Mouse (Mus musculus) liver, embryonic 14.5 days (tissue): Measurements from ENCODE around the gene Agtpbp1. TPM values are rescaled to one million over a fixed set of nuclear protein-coding genes. Genes with fewer than 3 reads are reported as not detected.

Experiments used
- ATAC-seq: fragments of 200-750 bp; cut with Nextera tagmentation; 2 replicates; pipeline ENCODE4 v1.8.0; 2017; ENCODE audit warnings: moderate number of reproducible peaks, mild to moderate bottlenecking, moderate library complexity; ENCODE audit not compliant: insufficient read depth
- DNase-seq, 3 experiments: peaks; one replicate each; pipeline ENCODE4 v3.0.0-alpha.2; 2012 to 2013; ENCODE audit warnings: low read depth in 3 of 3, low spot score in 3 of 3
- H3K27ac ChIP-seq: fragments of 300-500 bp; sonication (generic); 2 replicates; pipeline ENCODE4 v1.5.1; 2014; ENCODE audit warnings: moderate library complexity, mild to moderate bottlenecking, control low read depth, inconsistent platforms
- H3K27me3 ChIP-seq: fragments of 300-500 bp; sonication (generic); 2 replicates; pipeline ENCODE4 v1.6.1; 2014; ENCODE audit warnings: mild to moderate bottlenecking, low read length, moderate library complexity; ENCODE audit not compliant: control insufficient read depth, insufficient read depth
- H3K36me3 ChIP-seq: fragments of 300-500 bp; sonication (generic); replicated peaks from 2 replicates; pipeline ENCODE4 v1.6.1; 2014; ENCODE audit warnings: low read depth; ENCODE audit not compliant: control insufficient read depth, insufficient read depth
- H3K4me1 ChIP-seq, 2 experiments: fragments of 200-500 bp in 1 of 2; fragments of 300-500 bp in 1 of 2; sonication (generic) in 1 of 2; replicated peaks; 2 replicates each; pipeline ENCODE4 v1.6.1; 2012 to 2014; ENCODE audit warnings: antibody characterized with exemption in 1 of 2, inconsistent platforms in 1 of 2, low read length in 1 of 2; ENCODE audit not compliant: control insufficient read depth in 2 of 2, insufficient read depth in 2 of 2
- H3K4me2 ChIP-seq: fragments of 300-500 bp; sonication (generic); 2 replicates; pipeline ENCODE4 v1.6.1; 2014; ENCODE audit warnings: low read depth, mild to moderate bottlenecking, control low read depth, moderate library complexity
- H3K4me3 ChIP-seq, 2 experiments: fragments of 200-500 bp in 1 of 2; fragments of 300-500 bp in 1 of 2; sonication (generic) in 1 of 2; 2 replicates each; pipeline ENCODE4 v1.5.1; 2012 to 2014; ENCODE audit warnings: low read depth in 2 of 2, low read length in 2 of 2, mild to moderate bottlenecking in 2 of 2, control low read depth in 1 of 2, inconsistent platforms in 1 of 2, moderate library complexity in 1 of 2; ENCODE audit not compliant: insufficient read depth in 1 of 2
- H3K9ac ChIP-seq: fragments of 300-500 bp; sonication (generic); replicated peaks from 2 replicates; pipeline ENCODE4 v1.6.1; 2014; ENCODE audit warnings: mild to moderate bottlenecking, control low read depth, moderate library complexity
- H3K9me3 ChIP-seq: fragments of 300-500 bp; sonication (generic); 2 replicates; pipeline ENCODE4 v1.6.1; 2016; ENCODE audit warnings: low read length, mixed read lengths; ENCODE audit not compliant: control insufficient read depth
- CTCF ChIP-seq: IDR thresholded peaks from 2 replicates; pipeline ENCODE4 v1.5.1; 2016; ENCODE audit warnings: antibody characterized with exemption, low read depth, control low read depth
- EP300 ChIP-seq: IDR thresholded peaks from 2 replicates; pipeline ENCODE4 v1.6.1; 2016; ENCODE audit warnings: antibody characterized with exemption, low read depth
- WGBS: fragments of 180-500 bp; shearing (Covaris S2); extraction: QIAGEN DNeasy Blood & Tissue Kit; methylation state at CpG from one replicate; pipeline ENCODE4 v1.1.7; 2014; ENCODE audit not compliant: insufficient replicate concordance; 5-methylcytosine and 5-hydroxymethylcytosine counted together
- polyA plus RNA-seq, 2 experiments: library from polyadenylated mRNA; depleted of rRNA in 1 of 2; stranded (reverse) in 1 of 2; unstranded in 1 of 2; fragments of >200 nt; fragmentation: Nextera tagmentation in 1 of 2; extraction: Ambion mirVana in 1 of 2; gene quantifications; 2 replicates each; pipeline versions ENCODE4 v1.2.1 to v1.2.3; 2012 to 2014

Gene Agtpbp1
- polyA plus RNA-seq, 2 experiments = 4.8 to 10.3 TPM

DNA sequence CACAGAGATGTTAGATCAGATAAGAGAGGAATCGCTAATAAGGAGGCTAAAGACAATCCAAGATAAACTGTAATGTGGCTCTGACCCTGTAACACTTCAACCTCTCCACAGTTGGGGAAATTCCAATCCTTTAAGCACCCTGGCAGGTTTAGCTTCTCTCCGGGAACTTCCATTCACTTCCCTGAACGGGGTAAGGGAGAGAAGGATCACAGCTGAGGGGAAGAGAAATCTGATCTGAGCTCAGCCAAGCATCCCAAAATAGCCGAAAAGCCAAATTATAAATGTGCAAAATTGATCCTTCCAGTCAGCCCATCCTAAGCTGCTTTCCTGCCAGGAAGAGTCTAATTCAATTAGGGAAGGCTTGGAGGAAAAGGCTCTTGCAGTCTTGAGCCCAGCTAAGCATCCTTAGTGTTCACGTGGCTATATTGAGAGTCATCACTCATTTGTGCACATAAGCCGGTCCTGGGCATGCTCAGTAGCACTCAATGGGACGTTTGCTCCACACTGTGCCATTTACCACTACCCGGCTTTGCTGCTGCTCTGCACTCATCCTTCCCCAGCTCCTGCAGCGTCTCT, 19.0 kb downstream of the Agtpbp1 start:
- Histone ChIP-seq H3K36me3 (no peaks in the 10 kb centered on the region), H3K27me3 (no peaks in the 10 kb centered on the region; the same call in none of the 2 replicates), H3K4me2 (no peak overlapping the region), H3K4me3 (no peak overlapping the region), H3K9ac (no peak overlapping the region), H3K9me3 (no peaks in the 10 kb centered on the region), H3K4me1 (no peaks in the 10 kb centered on the region), H3K27ac (no peak overlapping the region)
- no peak for TF ChIP-seq EP300
- no peak for TF ChIP-seq CTCF
- DNase-seq (no peak), ATAC-seq (no peak)
- WGBS = 60% methylated on average over 9 of the region's 9 CpGs

DNA sequence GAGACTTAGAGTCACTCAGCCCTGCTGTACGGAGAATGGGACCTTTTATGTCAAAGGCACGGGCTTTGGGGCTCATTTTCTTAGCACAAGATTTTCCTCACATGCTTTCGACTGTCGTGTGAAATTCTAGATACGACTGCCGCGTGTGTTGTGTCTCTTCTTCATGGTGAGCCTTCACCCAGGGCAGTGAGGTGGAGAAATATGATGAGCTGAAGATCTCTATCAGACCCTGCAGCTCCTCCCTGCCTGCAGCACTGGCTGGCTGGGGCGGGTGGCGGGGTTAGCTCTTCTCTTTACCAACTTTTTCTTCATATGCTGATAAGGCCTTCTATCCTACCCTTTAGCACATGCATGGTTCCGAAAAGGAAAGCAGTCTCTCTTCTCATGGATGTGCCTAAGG, 20.1 kb downstream of the Agtpbp1 start:
- H3K36me3 ChIP-seq = no peaks in the 10 kb centered on the region
- no peak for ATAC-seq
- H3K9ac ChIP-seq = no peak overlapping the region
- H3K4me2 ChIP-seq = no peak overlapping the region
- DNase-seq = no peak
- no peaks in the 10 kb centered on the region; the same call in none of the 2 replicates for H3K27me3 ChIP-seq
- no peak overlapping the region for H3K27ac ChIP-seq
- no peak overlapping the region for H3K4me3 ChIP-seq
- 55% methylated on average over 10 of the region's 10 CpGs for WGBS
- H3K4me1 ChIP-seq = no peaks in the 10 kb centered on the region
- TF ChIP-seq EP300 (no peak), CTCF (no peak)
- H3K9me3 ChIP-seq = no peaks in the 10 kb centered on the region

DNA sequence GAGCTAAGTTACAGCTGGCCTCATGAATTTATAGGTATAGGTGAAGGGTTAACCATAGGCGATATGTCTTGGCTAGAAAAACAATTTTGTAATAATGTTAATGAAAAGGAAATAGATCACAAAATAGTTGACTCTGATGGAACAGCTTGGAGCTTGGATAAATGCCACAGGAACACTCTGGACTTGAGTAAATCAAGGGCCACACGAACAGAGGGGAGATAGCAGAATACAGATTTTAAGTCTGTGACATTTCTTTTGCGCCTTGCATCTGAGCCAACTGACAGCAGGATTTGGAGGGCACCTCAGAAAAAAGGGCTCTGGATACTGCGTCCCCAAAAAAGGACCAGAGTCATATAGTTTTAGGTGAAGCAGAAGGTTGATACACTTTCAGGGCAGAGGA, 20.5 kb downstream of the Agtpbp1 start:
- H3K9me3 ChIP-seq = no peaks in the 10 kb centered on the region
- no peak overlapping the region for H3K27ac ChIP-seq

DNA sequence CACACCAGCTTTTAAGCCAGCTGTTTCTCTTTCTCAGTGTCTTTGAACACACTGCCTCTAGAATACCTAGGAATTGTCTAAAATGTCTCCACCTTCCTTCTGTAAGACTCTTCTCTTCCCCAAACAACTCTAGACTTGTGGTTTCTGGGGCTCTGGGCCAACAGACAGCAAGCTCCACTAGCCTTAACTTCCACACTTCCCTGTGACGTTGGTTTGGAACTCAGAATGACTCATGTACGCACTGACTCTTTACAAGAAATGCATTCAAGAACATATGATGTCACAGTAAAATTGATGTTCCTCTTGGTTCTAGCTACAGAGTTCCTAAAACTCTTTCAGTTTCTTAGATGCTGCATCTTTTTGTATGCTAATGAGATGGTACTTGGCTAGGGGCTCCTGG, 22.6 kb downstream of the Agtpbp1 start:
- ATAC-seq = no peak
- H3K4me2 ChIP-seq = no peak overlapping the region
- H3K9ac ChIP-seq = no peak overlapping the region
- no peaks in the 10 kb centered on the region; the same call in none of the 2 replicates for H3K27me3 ChIP-seq
- no peak for DNase-seq
- no peak overlapping the region for H3K27ac ChIP-seq
- H3K36me3 ChIP-seq = no peaks in the 10 kb centered on the region
- no peaks in the 10 kb centered on the region for H3K9me3 ChIP-seq
- 50% methylated on average over 2 of the region's 2 CpGs for WGBS
- no peak for TF ChIP-seq CTCF
- TF ChIP-seq EP300 = no peak
- H3K4me3 ChIP-seq = no peak overlapping the region
- H3K4me1 ChIP-seq = peaks cover 5 to 6% of the 10 kb centered on the region in 2 experiments

More for the DNA sequence above, 20.5 kb downstream of the Agtpbp1 start:
- ATAC-seq (no peak), DNase-seq (no peak)
- Histone ChIP-seq H3K9ac (no peak overlapping the region), H3K36me3 (no peaks in the 10 kb centered on the region), H3K27me3 (no peaks in the 10 kb centered on the region; the same call in none of the 2 replicates), H3K4me2 (no peak overlapping the region), H3K4me1 (no peaks in the 10 kb centered on the region), H3K4me3 (no peak overlapping the region)
- TF ChIP-seq EP300 = no peak
- no peak for TF ChIP-seq CTCF
- WGBS = 66% methylated on average over 4 of the region's 4 CpGs

DNA sequence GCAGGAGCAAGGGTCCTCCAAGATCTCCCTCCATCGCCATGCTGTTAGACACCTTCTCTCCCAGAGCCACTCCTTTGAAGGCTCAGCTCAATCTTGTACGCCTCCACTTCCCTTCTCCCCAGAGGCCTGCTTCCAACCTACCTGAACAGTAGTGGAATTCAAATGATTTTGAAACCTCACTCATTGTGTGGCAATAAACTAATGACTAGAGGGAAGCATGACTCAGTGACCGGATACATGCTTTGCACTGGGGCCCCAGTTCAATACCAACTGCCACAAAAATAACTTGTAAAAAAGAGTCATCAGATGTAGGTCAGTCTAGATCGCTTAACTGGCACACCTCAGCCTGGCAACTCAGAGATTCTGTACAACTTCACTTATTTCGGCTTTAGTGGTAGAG, 26.3 kb downstream of the Agtpbp1 start:
- H3K36me3 ChIP-seq = no peaks in the 10 kb centered on the region
- peaks cover 14 to 21% of the 10 kb centered on the region in 2 experiments for H3K4me1 ChIP-seq
- H3K27me3 ChIP-seq = no peaks in the 10 kb centered on the region
- TF ChIP-seq EP300 (no peak), CTCF (no peak)
- DNase-seq (no peak), ATAC-seq (no peak)
- no peak overlapping the region for H3K9ac ChIP-seq
- WGBS = 76% methylated on average over 5 of the region's 5 CpGs
- no peaks in the 10 kb centered on the region for H3K9me3 ChIP-seq
- H3K27ac ChIP-seq = no peak overlapping the region
- no peak overlapping the region for H3K4me2 ChIP-seq
- H3K4me3 ChIP-seq = no peak overlapping the region
